Mouse (Mus musculus) small intestine, adult 2 months (tissue): ENCODE measurements at regions not wholly inside any gene's neighbourhood (a gene's known extent, or its start where the extent isn't known, plus 50 kb on each side); places are given as distances from the start of the nearest gene placed in this dataset.

Experiments used
- CTCF ChIP-seq: fragments of 200-500 bp; IDR thresholded peaks from 2 replicates; pipeline ENCODE4 v1.5.1; 2012; ENCODE audit warnings: low read depth, mild to moderate bottlenecking, control low read depth, inconsistent platforms, low read length, moderate library complexity, mixed read lengths; ENCODE audit not compliant: insufficient replicate concordance, insufficient read length; ENCODE audit errors: extremely low read depth
- POLR2A ChIP-seq: fragments of 200-500 bp; IDR thresholded peaks from 2 replicates; pipeline ENCODE4 v1.6.1; 2012; ENCODE audit warnings: low read depth, mild to moderate bottlenecking, control low read depth, inconsistent platforms, low read length, moderate library complexity

DNA sequence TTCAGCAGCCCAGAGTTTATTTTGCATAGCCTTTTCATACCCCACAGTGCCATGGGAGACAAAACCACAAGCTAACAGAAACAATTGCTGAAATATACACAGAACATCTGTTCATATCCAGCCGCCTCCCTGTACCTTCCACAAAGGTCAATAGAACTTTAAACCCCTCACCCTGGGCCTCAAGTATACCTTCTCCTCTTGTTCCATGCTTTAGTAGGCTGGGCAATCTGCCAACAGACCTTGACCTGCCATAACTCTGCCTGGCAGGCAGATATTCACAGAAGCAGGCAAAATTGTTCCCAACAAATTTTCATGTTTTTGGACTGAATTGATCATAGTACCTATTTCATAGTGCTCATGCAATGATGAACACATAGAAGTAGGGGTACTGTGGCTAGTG is 279.6 kb downstream of the Gm7489 start:
- TF ChIP-seq CTCF (no peak), POLR2A (no peak)
